Mouse (Mus musculus): ENCODE measurements around the gene Pcnx2. TPM values are rescaled to one million over a fixed set of nuclear protein-coding genes. Genes with fewer than 3 reads are reported as not detected.

The Pcnx2 gene
- polyA plus RNA-seq, 1 experiment from 2014 or later = 1.4 TPM

GRCm38 (mm10) chr8:125914386-125914785 lies 16.3 kb upstream of the Pcnx2 start:
- no peak for ATAC-seq (ENCODE audit: low FRiP score, low read depth)
- no peak overlapping the region for H3K9ac ChIP-seq
- WGBS = 75% methylated on average over 9 of the region's 9 CpGs
- H3K9me3 ChIP-seq = no peaks in the 10 kb centered on the region
- H3K27me3 ChIP-seq (replicated peaks) = peaks cover 46% of the 10 kb centered on the region
- no peak overlapping the region for H3K27ac ChIP-seq
- no peak overlapping the region for H3K4me3 ChIP-seq
- no peak overlapping the region for H3K4me2 ChIP-seq (replicated peaks)
- H3K36me3 ChIP-seq = no peaks in the 10 kb centered on the region
- peaks cover 17% of the 10 kb centered on the region for H3K4me1 ChIP-seq

- ATAC-seq (ENCODE audit: low FRiP score, low read depth) = no peak
- no peaks in the 10 kb centered on the region for H3K36me3 ChIP-seq
- no peak overlapping the region for H3K4me2 ChIP-seq (replicated peaks)
- no peak overlapping the region for H3K4me3 ChIP-seq
- 89% methylated on average over 4 of the region's 4 CpGs for WGBS
- H3K27ac ChIP-seq = no peak overlapping the region
- peaks cover 58% of the 10 kb centered on the region for H3K27me3 ChIP-seq (replicated peaks)
- no peak overlapping the region for H3K9ac ChIP-seq
- H3K9me3 ChIP-seq = no peaks in the 10 kb centered on the region
- H3K4me1 ChIP-seq = peaks cover 15% of the 10 kb centered on the region
Measured at GRCm38 (mm10) chr8:125913206-125913605, 15.1 kb upstream of the Pcnx2 start.

GRCm38 (mm10) chr8:125911229-125911580 lies 13.1 kb upstream of the Pcnx2 start:
- Histone ChIP-seq H3K4me2 (replicated peaks) (peak overlapping the region; percentile 94), H3K9me3 (0 out of 2 replicates have a peak, but pooled peaks cover 3% of the 10 kb centered on the region), H3K36me3 (no peaks in the 10 kb centered on the region), H3K27me3 (replicated peaks) (peaks cover 64% of the 10 kb centered on the region), H3K4me1 (peaks cover 15% of the 10 kb centered on the region), H3K27ac (no peak overlapping the region), H3K9ac (peak overlapping the region; percentile 38; the same call in 1 of the 2 replicates), H3K4me3 (peak overlapping the region; percentile 46)
- WGBS = 4% methylated on average over 18 of the region's 31 CpGs
- no peak for ATAC-seq (ENCODE audit: low FRiP score, low read depth)

GRCm38 (mm10) chr8:125910365-125911228 lies 12.5 kb upstream of the Pcnx2 start, which contains the start of gene Map3k21:
Gene Map3k21 (plus strand): TSS chr8:125910450.
- Histone ChIP-seq H3K9ac (peak within 1 kb of the TSS; percentile 38; the same call in 1 of the 2 replicates), H3K27ac (no peak within 1 kb of the TSS), H3K27me3 (replicated peaks) (peaks cover 62% of the 10 kb centered on the region), H3K4me3 (peak within 1 kb of the TSS; percentile 46), H3K4me2 (replicated peaks) (peak within 1 kb of the TSS; percentile 94), H3K9me3 (0 out of 2 replicates have a peak, but pooled peaks cover 3% of the 10 kb centered on the region), H3K4me1 (peaks cover 15% of the 10 kb centered on the region), H3K36me3 (no peaks in the 10 kb centered on the region)
- under 1% methylated on average over 91 of the region's 93 CpGs for WGBS
- peak; percentile 56; the same call in 1 of the 2 replicates for ATAC-seq (ENCODE audit: low FRiP score, low read depth)

- 5% methylated on average over 30 of the region's 30 CpGs for WGBS
- peaks cover 15% of the 10 kb centered on the region for H3K4me1 ChIP-seq
Measured at GRCm38 (mm10) chr8:125909661-125910364, 11.7 kb upstream of the Pcnx2 start.

GRCm38 (mm10) chr8:125907311-125907710 lies 9.2 kb upstream of the Pcnx2 start:
- H3K4me3 ChIP-seq = no peak overlapping the region
- no peak for ATAC-seq (ENCODE audit: low FRiP score, low read depth)
- H3K9ac ChIP-seq = no peak overlapping the region
- H3K27me3 ChIP-seq (replicated peaks) = peaks cover 48% of the 10 kb centered on the region
- H3K4me2 ChIP-seq (replicated peaks) = no peak overlapping the region
- H3K4me1 ChIP-seq = peaks cover 15% of the 10 kb centered on the region
- 74% methylated on average over 2 of the region's 2 CpGs for WGBS
- no peak overlapping the region for H3K27ac ChIP-seq
- 0 out of 2 replicates have a peak, but pooled peaks cover 3% of the 10 kb centered on the region for H3K9me3 ChIP-seq
- no peaks in the 10 kb centered on the region for H3K36me3 ChIP-seq

More at GRCm38 (mm10) chr8:125909661-125910364, 11.7 kb upstream of the Pcnx2 start:
- no peak for ATAC-seq (ENCODE audit: low FRiP score, low read depth)
- Histone ChIP-seq H3K9me3 (0 out of 2 replicates have a peak, but pooled peaks cover 3% of the 10 kb centered on the region), H3K4me3 (peak overlapping the region; percentile 46; the same call in 1 of the 2 replicates), H3K27me3 (replicated peaks) (peaks cover 62% of the 10 kb centered on the region), H3K36me3 (no peaks in the 10 kb centered on the region), H3K9ac (no peak overlapping the region), H3K4me2 (replicated peaks) (peak overlapping the region; percentile 94), H3K27ac (no peak overlapping the region)

- no peak overlapping the region for H3K9ac ChIP-seq
- H3K4me3 ChIP-seq = no peak overlapping the region
- no peak overlapping the region for H3K4me2 ChIP-seq (replicated peaks)
- peaks cover 5% of the 10 kb centered on the region for H3K4me1 ChIP-seq
- 0 out of 2 replicates have a peak, but pooled peaks cover 3% of the 10 kb centered on the region for H3K9me3 ChIP-seq
- H3K27ac ChIP-seq = no peak overlapping the region
- WGBS = 73% methylated on average over 2 of the region's 2 CpGs
- H3K36me3 ChIP-seq = no peaks in the 10 kb centered on the region
- ATAC-seq (ENCODE audit: low FRiP score, low read depth) = no peak
- H3K27me3 ChIP-seq (replicated peaks) = peaks cover 28% of the 10 kb centered on the region
Measured at GRCm38 (mm10) chr8:125905341-125905740, 7.2 kb upstream of the Pcnx2 start.

GRCm38 (mm10) chr8:125902521-125902920 lies 4.4 kb upstream of the Pcnx2 start:
- Histone ChIP-seq H3K4me3 (no peak overlapping the region), H3K27me3 (replicated peaks) (peaks cover 15% of the 10 kb centered on the region), H3K27ac (no peak overlapping the region), H3K4me2 (replicated peaks) (no peak overlapping the region), H3K9ac (no peak overlapping the region), H3K4me1 (0 out of 2 replicates have a peak, but pooled peaks cover 9% of the 10 kb centered on the region), H3K36me3 (no peaks in the 10 kb centered on the region), H3K9me3 (0 out of 2 replicates have a peak, but pooled peaks cover 3% of the 10 kb centered on the region)
- ATAC-seq (ENCODE audit: low FRiP score, low read depth) = no peak
- WGBS = 67% methylated on average over 3 of the region's 3 CpGs

GRCm38 (mm10) chr8:125901167-125901566 lies 3.0 kb upstream of the Pcnx2 start:
- 28% methylated on average over 2 of the region's 2 CpGs for WGBS
- H3K4me1 ChIP-seq = 0 out of 2 replicates have a peak, but pooled peaks cover 9% of the 10 kb centered on the region
- no peak overlapping the region for H3K27ac ChIP-seq
- H3K9ac ChIP-seq = no peak overlapping the region
- H3K27me3 ChIP-seq (replicated peaks) = peaks cover 21% of the 10 kb centered on the region
- no peaks in the 10 kb centered on the region for H3K36me3 ChIP-seq
- H3K9me3 ChIP-seq = no peaks in the 10 kb centered on the region
- no peak overlapping the region for H3K4me3 ChIP-seq
- ATAC-seq (ENCODE audit: low FRiP score, low read depth) = no peak
- H3K4me2 ChIP-seq (replicated peaks) = no peak overlapping the region

GRCm38 (mm10) chr8:125898899-125899298 lies 782 bp upstream of the Pcnx2 start:
- H3K9ac ChIP-seq = no peak overlapping the region
- WGBS = 2% methylated on average over 6 of the region's 6 CpGs
- 0 out of 2 replicates have a peak, but pooled peaks cover 9% of the 10 kb centered on the region for H3K4me1 ChIP-seq
- H3K36me3 ChIP-seq = no peaks in the 10 kb centered on the region
- H3K27ac ChIP-seq = no peak overlapping the region
- peak overlapping the region; percentile 60 for H3K4me2 ChIP-seq (replicated peaks)
- ATAC-seq (ENCODE audit: low FRiP score, low read depth) = no peak; the same call in 1 of the 2 replicates
- H3K4me3 ChIP-seq = 0 out of 2 replicates have a peak overlapping the region, but pooled peaks have one; percentile 3
- no peaks in the 10 kb centered on the region for H3K9me3 ChIP-seq
- peaks cover 21% of the 10 kb centered on the region for H3K27me3 ChIP-seq (replicated peaks)

- H3K36me3 ChIP-seq = no peaks in the 10 kb centered on the region
- H3K27ac ChIP-seq = no peak overlapping the region
- 62% methylated on average over 11 of the region's 11 CpGs for WGBS
- ATAC-seq (ENCODE audit: low FRiP score, low read depth) = no peak
- peak overlapping the region; percentile 60 for H3K4me2 ChIP-seq (replicated peaks)
- peak overlapping the region; percentile 47 for H3K4me3 ChIP-seq
- H3K9me3 ChIP-seq = no peaks in the 10 kb centered on the region
- H3K4me1 ChIP-seq = 0 out of 2 replicates have a peak, but pooled peaks cover 9% of the 10 kb centered on the region
- peaks cover 21% of the 10 kb centered on the region for H3K27me3 ChIP-seq (replicated peaks)
- no peak overlapping the region for H3K9ac ChIP-seq
Measured at GRCm38 (mm10) chr8:125897388-125897787, 729 bp downstream of the Pcnx2 start.

- no peak overlapping the region for H3K9ac ChIP-seq
- peaks cover 13% of the 10 kb centered on the region; the same call in 1 of the 2 replicates for H3K36me3 ChIP-seq
- H3K4me3 ChIP-seq = no peak overlapping the region
- H3K9me3 ChIP-seq = no peaks in the 10 kb centered on the region
- H3K27ac ChIP-seq = no peak overlapping the region
- WGBS = 79% methylated on average over 3 of the region's 3 CpGs
- H3K4me1 ChIP-seq = no peaks in the 10 kb centered on the region
- no peaks in the 10 kb centered on the region for H3K27me3 ChIP-seq (replicated peaks)
- no peak for ATAC-seq (ENCODE audit: low FRiP score, low read depth)
- no peak overlapping the region for H3K4me2 ChIP-seq (replicated peaks)
Measured at GRCm38 (mm10) chr8:125889920-125890319, 8.2 kb downstream of the Pcnx2 start.
